Mouse (Mus musculus) A20 (cell line): ENCODE results near the gene Esp24.
"Not testable (repeated sequence)": the region's sequence is repeated elsewhere in the genome, so short reads cannot be mapped to it uniquely, and the experiment has no call there.

Experiments used
- DNase-seq: peaks from one replicate; pipeline ENCODE4 v3.0.0-alpha.2; 2011; ENCODE audit warnings: low read depth, low spot score

Esp24 gene

GRCm38 (mm10) chr17:39036395-39036794, at the start of gene Esp24:
TSS of gene Esp24 (plus strand) at chr17:39036695.
- DNase-seq, result not testable (repeated sequence)

DNA sequence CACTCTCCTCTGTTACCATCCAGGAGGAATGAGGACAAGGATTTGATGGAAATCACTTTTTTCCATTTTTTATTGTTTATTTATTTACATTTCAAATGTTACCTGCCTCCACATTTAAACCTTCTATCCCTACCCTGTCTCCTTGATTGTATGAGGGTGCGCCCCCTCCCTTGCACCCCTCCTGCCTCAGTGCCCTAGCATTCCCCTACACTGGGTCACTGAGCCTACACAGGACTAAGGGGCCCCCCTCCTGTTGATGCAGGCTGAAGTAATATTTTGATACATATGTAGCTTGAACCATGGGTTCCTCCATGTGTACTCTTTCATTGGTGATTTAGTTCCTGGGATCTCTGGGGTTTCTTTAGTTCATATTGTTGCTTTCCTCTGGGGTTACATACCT, 26.6 kb upstream of the Esp24 start:
- DNase-seq, result no peak

- DNase-seq, result no peak
These were observed 25.5 kb upstream of the Esp24 start for GRCm38 (mm10) chr17:39010675-39011638.

GRCm38 (mm10) chr17:39017184-39017583, 19.3 kb upstream of the Esp24 start:
- no peak for DNase-seq

GRCm38 (mm10) chr17:39043241-39043640, 6.7 kb downstream of the Esp24 start, which contains the start of gene Gm21903:
TSS of gene Gm21903 (minus strand) at chr17:39043341.
- no peak for DNase-seq

DNA sequence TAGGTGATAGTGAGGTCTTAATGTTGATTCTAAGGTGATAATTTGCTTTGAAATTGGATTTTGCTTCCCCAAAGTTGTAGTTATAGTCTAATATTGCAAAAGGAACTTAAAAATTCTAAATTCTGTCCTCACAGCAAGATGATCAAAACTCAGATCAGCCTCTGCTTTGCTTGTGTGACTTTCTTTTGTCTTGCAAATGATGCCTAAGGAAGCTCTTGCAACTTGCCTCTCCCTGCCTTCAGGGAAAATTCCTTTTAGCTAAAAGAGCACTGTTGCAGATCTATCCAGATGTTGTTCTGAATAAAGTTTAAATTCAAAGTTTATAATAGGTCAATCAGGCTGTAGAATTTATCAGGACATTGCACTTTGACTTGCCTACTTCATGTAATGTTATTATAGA, 27.1 kb downstream of the Esp24 start:
- DNase-seq, result no peak

GRCm38 (mm10) chr17:39076937-39077336, 40.4 kb downstream of the Esp24 start, which contains the start of gene Esp23:
TSS of gene Esp23 (minus strand) at chr17:39077037.
- no peak for DNase-seq
